Mouse (Mus musculus) hematopoietic multipotent progenitor cell, adult 10-12 weeks (in vitro differentiated cells): ENCODE results near the gene Olfr1469. TPM values are rescaled to one million over a fixed set of nuclear protein-coding genes. Genes with fewer than 3 reads are reported as not detected.

Experiments
- polyA plus RNA-seq: library from polyadenylated mRNA; stranded (reverse); fragments of >175 nt; gene quantifications from 2 replicates; pipeline ENCODE4 v1.2.3, GENCODE M21; 2012; ENCODE audit warnings: low replicate concordance

Gene Olfr1469
- not detected in 2 replicates for polyA plus RNA-seq

DNA sequence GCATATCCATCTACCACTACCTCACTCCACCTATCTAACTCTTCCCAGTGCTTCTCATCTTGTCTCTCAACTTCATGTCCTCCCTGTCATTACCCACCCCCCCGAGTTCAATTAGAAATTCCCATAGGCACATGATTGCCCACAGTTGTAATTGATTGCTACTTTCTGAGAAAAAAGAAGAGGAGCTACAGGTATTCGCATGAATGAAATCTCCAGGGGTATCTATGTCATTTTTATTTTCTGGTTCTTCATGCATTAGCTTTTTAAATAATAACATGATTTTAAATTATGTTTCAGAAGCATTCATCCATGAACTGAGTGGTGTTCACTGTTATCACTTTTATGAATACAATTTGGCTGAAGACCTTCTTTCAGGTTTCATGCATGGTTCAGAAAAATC is at the start of gene Olfr1469:
Olfr1469 (plus strand) TSS at position 301 of the 400 bp plus-strand sequence.

DNA sequence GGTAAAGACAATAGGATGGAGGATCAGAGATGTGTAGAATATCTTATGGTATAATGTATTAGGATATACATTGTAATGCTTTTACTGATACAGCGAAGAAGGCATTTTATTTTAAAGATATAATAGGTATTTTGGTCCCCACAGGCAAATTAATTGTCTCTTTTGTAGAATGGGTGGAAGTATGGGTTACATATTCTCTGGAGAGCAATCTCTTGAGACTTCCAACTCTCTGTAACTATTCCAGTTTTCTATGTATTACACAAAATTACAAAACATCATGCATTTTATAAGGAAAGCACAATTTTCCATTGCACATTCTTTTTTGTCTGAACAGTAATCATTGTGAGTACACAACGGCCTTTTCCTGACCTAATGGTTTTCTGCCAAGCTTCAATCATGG is 45.7 kb upstream of the Olfr1469 start, which contains the start of gene Olfr1467:
Olfr1467 (plus strand) TSS at position 301 of the 400 bp plus-strand sequence.

DNA sequence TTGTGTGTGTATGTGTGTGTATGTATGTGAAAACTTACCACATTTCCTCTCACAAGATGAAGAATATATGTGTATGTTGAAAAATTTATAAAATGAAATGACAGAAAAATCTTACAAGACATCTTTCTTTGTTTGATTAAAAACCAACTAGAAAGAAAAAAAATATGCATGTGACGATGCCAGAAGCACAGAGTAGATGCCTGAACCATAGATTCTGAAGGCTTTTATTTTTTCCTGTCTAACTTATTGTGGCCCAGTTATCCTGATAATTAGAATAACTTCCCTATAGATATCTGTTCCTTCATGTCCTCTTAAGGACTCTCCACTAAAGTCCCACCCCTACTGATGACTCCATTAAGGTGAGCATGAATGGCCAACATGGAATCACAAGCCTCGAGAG is 35.5 kb downstream of the Olfr1469 start, which contains the start of gene Olfr1471:
Olfr1471 (plus strand) TSS at position 301 of the 400 bp plus-strand sequence.

DNA sequence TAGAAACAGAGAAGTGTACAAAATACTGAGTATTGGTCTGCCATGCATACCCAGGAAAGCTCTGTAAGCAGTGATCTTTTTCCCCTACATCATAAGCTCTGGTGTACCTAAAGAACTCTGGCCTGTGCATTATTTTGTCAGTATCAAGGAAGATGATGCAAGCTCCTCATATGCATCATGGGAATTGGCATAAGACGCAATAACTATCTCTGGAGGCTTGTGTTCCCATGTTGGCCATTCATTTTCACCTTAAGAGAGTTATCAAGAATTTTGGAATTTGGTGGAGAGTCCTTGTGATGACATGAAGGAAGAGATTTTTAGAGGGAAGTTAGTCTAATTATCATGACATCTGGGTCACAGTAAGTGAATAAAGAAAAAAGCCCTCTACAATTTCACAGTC is 48.3 kb downstream of the Olfr1469 start, which contains the start of gene Olfr1472:
Olfr1472 (minus strand) TSS at position 101 of the 400 bp plus-strand sequence.

Other genes starting within 250 kb of the Olfr1469 start
- not detected in 2 replicates for gene Olfr1461, start 244.8 kb upstream of the Olfr1469 start, polyA plus RNA-seq
- not detected in 2 replicates for gene Olfr1462, start 222.1 kb upstream of the Olfr1469 start, polyA plus RNA-seq
- gene Olfr1463, start 176.5 kb upstream of the Olfr1469 start, polyA plus RNA-seq = not detected in 2 replicates
- gene Olfr1465, start 92.3 kb upstream of the Olfr1469 start, polyA plus RNA-seq = not detected in 2 replicates
- gene Olfr1466, start 69.0 kb upstream of the Olfr1469 start, polyA plus RNA-seq = not detected in 2 replicates
- not detected in 2 replicates for gene Olfr1467, start 45.6 kb upstream of the Olfr1469 start, polyA plus RNA-seq
- not detected in 2 replicates for gene Olfr1471, start 35.6 kb downstream of the Olfr1469 start, polyA plus RNA-seq
- not detected in 2 replicates for gene Olfr1472, start 48.2 kb downstream of the Olfr1469 start, polyA plus RNA-seq
- not detected in 2 replicates for gene Olfr1474, start 61.7 kb downstream of the Olfr1469 start, polyA plus RNA-seq
- not detected in 2 replicates for gene Olfr1475, start 72.3 kb downstream of the Olfr1469 start, polyA plus RNA-seq
- not detected in 2 replicates for gene Olfr1477, start 92.7 kb downstream of the Olfr1469 start, polyA plus RNA-seq
- gene Olfr1480, start 120.1 kb downstream of the Olfr1469 start, polyA plus RNA-seq = not detected in 2 replicates
- not detected in 2 replicates for gene Olfr1484, start 175.7 kb downstream of the Olfr1469 start, polyA plus RNA-seq
- gene Olfr1487, start 209.5 kb downstream of the Olfr1469 start, polyA plus RNA-seq = 0.04 TPM in 1 of 2 replicates, not detected in the other
- gene Olfr1489, start 223.8 kb downstream of the Olfr1469 start, polyA plus RNA-seq = not detected in 2 replicates
- gene Olfr1490, start 243.2 kb downstream of the Olfr1469 start, polyA plus RNA-seq = not detected in 2 replicates